Mouse (Mus musculus): ENCODE data around the gene Tead1.

- no peak for TF ChIP-seq CTCF (IDR thresholded peaks at IDR 0.05; ENCODE audit: borderline replicate concordance, control insufficient read depth, extremely low read depth, insufficient read depth, low read length, poor library complexity)
- TF ChIP-seq POLR2A (IDR thresholded peaks at IDR 0.05; ENCODE audit: control insufficient read depth, extremely low read depth, insufficient read depth, low read length, poor library complexity), result no peak
These were observed 111.2 kb downstream of the Tead1 start for GRCm38 (mm10) chr7:112790334-112790733.
